Comparison of ENCODE assay signal across 7 mouse cellular contexts in the genomic region with DNA sequence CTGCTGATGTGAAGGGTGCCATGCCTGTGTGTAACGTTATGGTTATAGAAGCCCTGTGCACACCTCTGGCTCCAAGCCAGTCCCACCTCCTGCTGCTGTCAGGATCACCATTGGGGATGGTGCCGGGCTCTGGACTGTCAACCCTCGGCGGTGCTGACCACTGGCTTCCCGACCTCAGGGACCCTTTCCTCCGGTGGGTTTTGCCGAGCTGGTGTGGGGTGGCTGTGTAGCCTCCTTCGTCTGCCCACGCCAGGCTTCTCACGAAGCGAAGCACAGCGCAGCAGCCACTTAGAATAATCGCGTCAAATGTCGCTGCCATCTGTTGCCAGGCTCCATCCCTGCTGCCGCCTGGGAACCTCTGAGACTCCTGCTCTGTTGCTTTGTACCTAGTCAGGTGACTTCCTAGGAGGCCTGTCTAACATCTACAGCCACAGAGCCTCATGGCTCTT. TPM values are rescaled to one million over a fixed set of nuclear protein-coding genes. Genes with fewer than 3 reads are reported as not detected.
A peak's percentile ranks its signal among the peaks of the same experiment; 100 is the strongest.
DNase-seq lines count a peak whose midpoint lies in the region; ATAC-seq lines count a peak whose summit lies in the region.

No protein-coding gene starts in this region.

- 0 out of 2 replicates have a peak overlapping the region, but pooled peaks have one; percentile 17 for H3K9ac ChIP-seq in liver, embryonic 12.5 days
- H3K9ac ChIP-seq in embryonic facial prominence, embryonic 14.5 days (ENCODE audit: low read depth, low read length): no peak overlapping the region

- H3K36me3 ChIP-seq in liver, embryonic 12.5 days: peaks cover 93% of the 10 kb centered on the region
- H3K36me3 ChIP-seq in embryonic facial prominence, embryonic 14.5 days (ENCODE audit: control insufficient read depth, insufficient read depth, low read length): no peaks in the 10 kb centered on the region

- H3K27ac ChIP-seq in liver, embryonic 12.5 days: no peak overlapping the region
- H3K27ac ChIP-seq in embryonic facial prominence, embryonic 14.5 days (replicated peaks; ENCODE audit: low read depth, low read length): no peak overlapping the region

- peaks cover 92% of the 10 kb centered on the region for H3K4me1 ChIP-seq in liver, embryonic 12.5 days
- peaks cover 47% of the 10 kb centered on the region for H3K4me1 ChIP-seq in embryonic facial prominence, embryonic 14.5 days (ENCODE audit: control insufficient read depth, insufficient read depth, low read length)

- no peak for DNase-seq in liver
- DNase-seq in embryonic facial prominence, embryonic 14.5 days (ENCODE audit: low spot score): no peak
- DNase-seq in layer of hippocampus, adult 8-10 months (ENCODE audit: low spot score in 2 of 2): peak; percentile 78 to 81
- peak; percentile 57 for DNase-seq in right cerebral cortex, postnatal 25 days
- no peak for DNase-seq in gastrocnemius, postnatal 25 days

- H3K4me2 ChIP-seq in liver, embryonic 12.5 days: no peak overlapping the region
- H3K4me2 ChIP-seq in embryonic facial prominence, embryonic 14.5 days (ENCODE audit: low read depth, low read length): no peak overlapping the region

- no peaks in the 10 kb centered on the region for H3K27me3 ChIP-seq in liver, embryonic 12.5 days (replicated peaks)
- H3K27me3 ChIP-seq in embryonic facial prominence, embryonic 14.5 days (replicated peaks; ENCODE audit: control insufficient read depth, insufficient read depth, low read length): no peaks in the 10 kb centered on the region

- 75% methylated on average over 16 of the region's 16 CpGs for WGBS in liver, embryonic 12.5 days (ENCODE audit: insufficient replicate concordance)
- WGBS in embryonic facial prominence, embryonic 14.5 days: 43% methylated on average over 16 of the region's 16 CpGs

- no peak for ATAC-seq in liver, embryonic 12.5 days
- peak; percentile 32 for ATAC-seq in embryonic facial prominence, embryonic 14.5 days (ENCODE audit: low read depth)
- no peak for ATAC-seq in erythroid progenitor cell, adult 5-6 weeks (replicated peaks; ENCODE audit: low FRiP score, poor library complexity, severe bottlenecking)

- H3K4me3 ChIP-seq in liver, embryonic 12.5 days: no peak overlapping the region
- no peak overlapping the region for H3K4me3 ChIP-seq in embryonic facial prominence, embryonic 14.5 days (ENCODE audit: low read depth, low read length)

- no peaks in the 10 kb centered on the region for H3K9me3 ChIP-seq in liver, embryonic 12.5 days (replicated peaks)
- no peaks in the 10 kb centered on the region for H3K9me3 ChIP-seq in embryonic facial prominence, embryonic 14.5 days (ENCODE audit: control insufficient read depth, low read length)

RNA-seq across cellular contexts. Expression of a gene that starts 40.8 kb away (rescaled TPM):
- 77.5 and 81.2 TPM in 2 replicates for polyA plus RNA-seq in liver, embryonic 12.5 days (2016; fragmentation: Nextera tagmentation; extraction: Ambion mirVana)
- polyA plus RNA-seq in embryonic facial prominence, embryonic 14.5 days (2014; fragmentation: Nextera tagmentation; extraction: Ambion mirVana): 82.7 and 94.0 TPM in 2 replicates
- 1 to 10 TPM; 2.4 to 4.8 (median 2.8) TPM for total RNA-seq in layer of hippocampus, adult 8-10 months (2022)
- 1 to 10 TPM; 1.0 to 1.3 TPM for total RNA-seq in gastrocnemius, postnatal 25 days (2021)
- 5.8 and 31.4 TPM in 2 replicates for total RNA-seq in erythroid progenitor cell, adult 5-6 weeks (2015; ENCODE audit: low replicate concordance)
- total RNA-seq in erythroid progenitor cell, adult 5-6 weeks (2017; ENCODE audit: low replicate concordance): 11.9 and 21.3 TPM in 2 replicates

Comparison
In these comparisons a context has a peak if more than half of its experiments do, and no peak if none do; other contexts are left out.
1. DNase-seq: peak in layer of hippocampus, adult 8-10 months (2 of 2) and right cerebral cortex, postnatal 25 days (single experiment); none in liver (single experiment), embryonic facial prominence, embryonic 14.5 days (single experiment) and gastrocnemius, postnatal 25 days (single experiment).